Mouse (Mus musculus) adrenal gland, adult 2 months (tissue): ENCODE data around the gene Msl3l2. TPM values are rescaled to one million over a fixed set of nuclear protein-coding genes. Genes with fewer than 3 reads are reported as not detected.

Experiments used
- polyA plus RNA-seq: library from polyadenylated mRNA; depleted of rRNA; stranded (reverse); fragments of >200 nt; gene quantifications from 2 replicates; pipeline ENCODE4 v1.2.3, GENCODE M21; 2012; rRNA removed
- total RNA-seq, 2 experiments: library from RNA; stranded (reverse); gene quantifications; 2 replicates each; pipeline ENCODE4 v1.2.3; 2021

Msl3l2 gene
- total and polyA plus RNA-seq, 3 experiments = 4.6 to 10.6 (median 8.9) TPM

Other genes starting within 250 kb of the Msl3l2 start
- gene Tbc1d32, start 121.8 kb downstream of the Msl3l2 start, total RNA-seq = 1 to 10 TPM; 6.1 to 7.0 TPM
- 0.33 and 0.45 TPM in 2 replicates for gene Tbc1d32, start 121.8 kb downstream of the Msl3l2 start, polyA plus RNA-seq